Mouse (Mus musculus): Measurements from ENCODE around the gene Epb41.

DNA sequence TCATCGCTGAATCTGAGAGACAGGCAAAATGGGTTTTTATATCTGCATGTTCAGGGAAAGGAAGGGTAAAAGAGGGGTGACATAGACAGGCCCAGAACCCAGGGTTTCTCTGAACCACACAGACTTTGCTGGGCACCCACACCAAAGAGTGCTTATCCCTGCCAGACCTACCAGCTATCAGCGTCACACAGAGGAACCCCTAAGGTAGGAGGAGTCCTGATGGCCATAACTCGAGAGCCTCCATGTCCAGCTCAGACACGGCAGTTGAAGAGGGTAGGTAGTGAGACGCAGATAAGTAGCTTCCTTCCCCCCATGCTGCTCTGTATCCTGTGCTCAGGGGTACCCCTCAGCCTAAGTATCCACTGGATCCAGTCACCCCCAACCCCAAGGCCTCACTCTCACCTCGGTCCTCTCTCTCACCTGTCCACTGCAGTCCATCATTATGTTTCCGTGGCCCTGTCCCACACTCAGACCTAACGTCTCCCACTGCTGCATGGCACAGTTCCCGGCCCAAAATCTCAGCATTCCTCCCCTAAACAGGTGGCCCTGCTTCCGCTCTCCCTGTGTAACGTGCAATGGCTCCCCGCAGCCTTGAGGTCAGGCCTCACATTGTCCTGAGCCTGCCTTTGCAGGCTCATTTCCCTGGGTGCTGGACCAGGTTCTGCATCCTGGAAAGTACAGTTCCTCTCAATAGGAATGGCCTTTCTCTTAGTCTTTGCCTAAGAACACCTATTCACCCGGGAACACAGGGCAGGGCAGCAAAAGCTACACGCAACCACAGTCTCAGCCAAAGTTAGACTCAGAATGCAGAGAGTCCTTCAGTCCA lies 7.8 kb downstream of the Epb41 start:
- TF ChIP-seq CTCF (IDR thresholded peaks at IDR 0.05; ENCODE audit: low read depth, low read length) = no peak
- TF ChIP-seq POLR2A (IDR thresholded peaks at IDR 0.05; ENCODE audit: insufficient read depth, low read length) = no peak
